Mouse (Mus musculus) testis, adult 2 months (tissue): ENCODE data around the gene 6820408C15Rik.

Source experiments
- CTCF ChIP-seq: fragments of 200-500 bp; IDR thresholded peaks from 2 replicates; pipeline ENCODE4 v1.5.1; 2012; ENCODE audit warnings: low read depth, mild to moderate bottlenecking, inconsistent platforms, low read length, moderate library complexity; ENCODE audit not compliant: control insufficient read depth, insufficient read depth, insufficient replicate concordance
- POLR2A ChIP-seq: fragments of 200-500 bp; IDR thresholded peaks from 2 replicates; pipeline ENCODE4 v1.6.1; 2012; ENCODE audit warnings: low read depth, mild to moderate bottlenecking, inconsistent platforms, low read length, moderate library complexity; ENCODE audit not compliant: control insufficient read depth

DNA sequence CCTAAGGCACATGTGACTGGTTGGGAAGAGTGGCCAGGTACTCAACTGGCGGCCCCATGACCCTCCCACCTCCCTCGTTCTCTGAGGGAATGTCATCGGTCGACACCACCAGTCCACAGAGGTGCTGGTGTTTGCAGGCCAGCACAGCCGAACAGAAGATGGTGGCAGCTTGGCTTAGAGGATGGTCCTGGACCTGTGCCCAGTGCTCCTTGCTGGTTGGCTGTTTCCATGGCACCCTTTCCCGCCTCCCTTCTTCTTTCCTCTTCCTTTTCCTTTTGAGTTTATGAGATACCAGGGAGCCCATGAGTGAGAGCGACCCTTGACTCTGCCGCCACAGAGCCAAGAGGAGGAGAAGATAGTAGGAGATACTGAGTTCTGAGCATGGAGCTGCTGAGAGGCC, 27.9 kb downstream of the 6820408C15Rik start:
- no peak for TF ChIP-seq CTCF
- no peak for TF ChIP-seq POLR2A
